Mouse (Mus musculus) heart, adult 2 months (tissue): ENCODE results near the gene Apba2. TPM values are rescaled to one million over a fixed set of nuclear protein-coding genes. Genes with fewer than 3 reads are reported as not detected.

Experiments used
- DNase-seq, 2 experiments: peaks; one replicate each; pipeline ENCODE4 v3.0.0; 2021
- H3K27ac ChIP-seq: fragments of 200-600 bp; 2 replicates; pipeline ENCODE4 v1.8.1; 2022
- H3K27me3 ChIP-seq: fragments of 200-500 bp; 2 replicates; pipeline ENCODE4 v1.6.1; 2012; ENCODE audit warnings: mild to moderate bottlenecking, low read length, inconsistent platforms, mixed read lengths; ENCODE audit not compliant: control insufficient read depth, insufficient read depth
- H3K36me3 ChIP-seq: fragments of 200-500 bp; 2 replicates; pipeline ENCODE4 v1.6.1; 2012; ENCODE audit warnings: low read length, inconsistent platforms; ENCODE audit not compliant: control insufficient read depth, insufficient read depth
- H3K4me1 ChIP-seq: fragments of 200-500 bp; 2 replicates; pipeline ENCODE4 v1.6.1; 2011; ENCODE audit warnings: low read length; ENCODE audit not compliant: control insufficient read depth, insufficient read depth
- H3K4me3 ChIP-seq: fragments of 200-600 bp; 2 replicates; pipeline ENCODE4 v1.8.1; 2022
- H3K79me2 ChIP-seq: fragments of 200-500 bp; replicated peaks from 2 replicates; pipeline ENCODE4 v1.6.1; 2012; ENCODE audit warnings: mild to moderate bottlenecking, inconsistent platforms, low read length, moderate library complexity, mixed read lengths; ENCODE audit not compliant: control insufficient read depth, insufficient read depth
- H3K9ac ChIP-seq: fragments of 200-500 bp; 2 replicates; pipeline ENCODE4 v1.6.1; 2012; ENCODE audit warnings: low read depth, mild to moderate bottlenecking, control low read depth, inconsistent platforms, low read length, mixed read lengths
- POLR2A ChIP-seq: fragments of 200-500 bp; IDR thresholded peaks from 2 replicates; pipeline ENCODE4 v1.6.1; 2011; ENCODE audit warnings: mild to moderate bottlenecking, low read depth, low read length, control low read depth; ENCODE audit not compliant: insufficient read depth
- WGBS: fragments of 180-500 bp; shearing (Covaris S2); methylation state at CpG from one replicate; pipeline ENCODE4 v1.1.7; 2018; 5-methylcytosine and 5-hydroxymethylcytosine counted together
- intact Hi-C: fragments of 180-260 bp; cut with DNase I; formaldehyde crosslinking; loops from one replicate; pipeline ENCODE4 v1.15.1; 2025
- polyA plus RNA-seq: library from polyadenylated mRNA; depleted of rRNA; stranded (reverse); fragments of >200 nt; gene quantifications from 2 replicates; pipeline ENCODE4 v1.2.3, GENCODE M21; 2012; rRNA removed
- total RNA-seq, 2 experiments: library from RNA; stranded (reverse); gene quantifications; 2 replicates each; pipeline ENCODE4 v1.2.3; 2021

Gene Apba2
- total and polyA plus RNA-seq, 3 experiments = 0.68 to 1.2 (median 0.90) TPM

DNA sequence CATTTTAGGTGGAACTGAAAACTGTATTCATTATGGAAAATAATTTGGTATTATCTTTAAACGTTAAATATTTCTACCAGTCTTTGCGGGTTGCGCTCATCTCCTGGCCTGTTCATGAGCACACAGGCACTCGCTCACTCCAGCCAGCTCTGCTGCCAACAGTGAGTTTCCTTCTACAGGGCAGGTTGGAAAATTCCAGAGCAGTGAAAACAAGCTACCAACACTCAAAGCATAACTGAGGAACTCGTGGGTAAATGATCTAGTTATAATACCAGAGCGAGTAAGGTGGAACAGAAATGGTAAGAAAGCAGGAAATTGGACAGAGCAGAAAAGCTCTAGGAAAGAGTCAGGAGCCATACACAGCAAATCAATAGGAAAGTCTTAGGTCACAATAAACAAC is 294.0 kb downstream of the Apba2 start:
- no peak overlapping the region for H3K27ac ChIP-seq
- intact Hi-C loops = no loop called here
- 53% methylated on average over 6 of the region's 6 CpGs for WGBS
- H3K79me2 ChIP-seq = no peaks in the 10 kb centered on the region
- no peak for DNase-seq
- TF ChIP-seq POLR2A = no peak
- H3K9ac ChIP-seq = no peak overlapping the region
- H3K36me3 ChIP-seq = no peaks in the 10 kb centered on the region
- no peaks in the 10 kb centered on the region for H3K27me3 ChIP-seq
- H3K4me3 ChIP-seq = no peak overlapping the region
- H3K4me1 ChIP-seq = peaks cover 2% of the 10 kb centered on the region; the same call in 1 of the 2 replicates

Other genes starting within 250 kb of the Apba2 start
- 10 to 100 TPM; 14.8 to 15.4 TPM for gene Mtmr10, start 214.1 kb upstream of the Apba2 start, total RNA-seq
- gene Mtmr10, start 214.1 kb upstream of the Apba2 start, polyA plus RNA-seq = 3.7 and 6.1 TPM in 2 replicates
- gene Fan1, start 127.6 kb upstream of the Apba2 start, total RNA-seq = 1 to 10 TPM; 8.2 to 9.6 TPM
- gene Fan1, start 127.6 kb upstream of the Apba2 start, polyA plus RNA-seq = 2.1 and 4.3 TPM in 2 replicates
- 10 to 100 TPM; 10.8 to 15.3 TPM for gene Mphosph10, start 109.4 kb upstream of the Apba2 start, total RNA-seq
- 0.66 and 2.0 TPM in 2 replicates for gene Mphosph10, start 109.4 kb upstream of the Apba2 start, polyA plus RNA-seq
- gene Mcee, start 109.1 kb upstream of the Apba2 start, total RNA-seq = 100 to 1,000 TPM; 169 to 198 TPM
- gene Mcee, start 109.1 kb upstream of the Apba2 start, polyA plus RNA-seq = 92.4 and 134 TPM in 2 replicates